Mouse (Mus musculus) ES-CJ7 (cell line): ENCODE results near the gene Nucb1.
"Not testable (repeated sequence)": the region's sequence is repeated elsewhere in the genome, so short reads cannot be mapped to it uniquely, and the experiment has no call there.

Experiments used
- DNase-seq: peaks from one replicate; pipeline ENCODE4 v3.0.0; 2011; ENCODE audit warnings: low read depth, low spot score

The Nucb1 gene

GRCm38 (mm10) chr7:45524841-45525621 lies 14.8 kb upstream of the Nucb1 start:
- DNase-seq = no peak

- DNase-seq = no peak
Measured at GRCm38 (mm10) chr7:45523678-45524170, 13.5 kb upstream of the Nucb1 start.

- peak; percentile 82 for DNase-seq
Measured at GRCm38 (mm10) chr7:45522957-45523676, 12.9 kb upstream of the Nucb1 start.

GRCm38 (mm10) chr7:45522194-45522752 lies 12.1 kb upstream of the Nucb1 start:
- DNase-seq = no peak

GRCm38 (mm10) chr7:45521728-45522184 lies 11.6 kb upstream of the Nucb1 start:
- DNase-seq = peak; percentile 94

- DNase-seq = no peak
Measured at GRCm38 (mm10) chr7:45520605-45521004, 10.4 kb upstream of the Nucb1 start.

GRCm38 (mm10) chr7:45519345-45520120 lies 9.3 kb upstream of the Nucb1 start:
- peak; percentile 58 for DNase-seq

GRCm38 (mm10) chr7:45518618-45519017 lies 8.4 kb upstream of the Nucb1 start:
- DNase-seq = no peak

GRCm38 (mm10) chr7:45516846-45517245 lies 6.6 kb upstream of the Nucb1 start:
- DNase-seq = not testable (repeated sequence)

GRCm38 (mm10) chr7:45515436-45515835 lies 5.2 kb upstream of the Nucb1 start:
- DNase-seq = peak; percentile 95

- peak; percentile 59 for DNase-seq
Measured at GRCm38 (mm10) chr7:45514411-45514810, 4.2 kb upstream of the Nucb1 start.

GRCm38 (mm10) chr7:45509181-45509882 lies 874 bp downstream of the Nucb1 start:
- DNase-seq = no peak

GRCm38 (mm10) chr7:45508561-45508960 lies 1.6 kb downstream of the Nucb1 start:
- DNase-seq = no peak

GRCm38 (mm10) chr7:45507583-45507982 lies 2.6 kb downstream of the Nucb1 start:
- DNase-seq = no peak

GRCm38 (mm10) chr7:45498427-45498826 lies 11.8 kb downstream of the Nucb1 start:
- DNase-seq = no peak

- DNase-seq = no peak
Measured at GRCm38 (mm10) chr7:45494548-45494947, 15.7 kb downstream of the Nucb1 start.

GRCm38 (mm10) chr7:45492951-45493350 lies 17.3 kb downstream of the Nucb1 start:
- DNase-seq = no peak

- DNase-seq = no peak
Measured at GRCm38 (mm10) chr7:45492225-45492844, 17.9 kb downstream of the Nucb1 start.

- DNase-seq = no peak
Measured at GRCm38 (mm10) chr7:45491264-45491663, 18.9 kb downstream of the Nucb1 start.

GRCm38 (mm10) chr7:45490822-45491221 lies 19.4 kb downstream of the Nucb1 start:
- no peak for DNase-seq
